Mouse (Mus musculus) limb, embryonic 15.5 days (tissue): Measurements from ENCODE around the gene Fxyd4. TPM values are rescaled to one million over a fixed set of nuclear protein-coding genes. Genes with fewer than 3 reads are reported as not detected.

Source experiments
- ATAC-seq: fragments of 200-750 bp; cut with Nextera tagmentation; 2 replicates; pipeline ENCODE4 v1.8.0; 2017; ENCODE audit warnings: low read depth, moderate TSS enrichment; ENCODE audit not compliant: insufficient number of reproducible peaks, low FRiP score, low TSS enrichment
- H3K27ac ChIP-seq: fragments of 300-500 bp; sonication (generic); 2 replicates; pipeline ENCODE4 v1.5.1; 2015; ENCODE audit warnings: moderate library complexity, mild to moderate bottlenecking, inconsistent platforms
- H3K27me3 ChIP-seq: fragments of 300-500 bp; sonication (generic); 2 replicates; pipeline ENCODE4 v1.6.1; 2015; ENCODE audit warnings: inconsistent platforms
- H3K36me3 ChIP-seq: fragments of 300-500 bp; sonication (generic); 2 replicates; pipeline ENCODE4 v1.6.1; 2015; ENCODE audit warnings: inconsistent platforms
- H3K4me1 ChIP-seq: fragments of 300-500 bp; sonication (generic); 2 replicates; pipeline ENCODE4 v1.6.1; 2015; ENCODE audit warnings: inconsistent platforms
- H3K4me2 ChIP-seq: fragments of 300-500 bp; sonication (generic); 2 replicates; pipeline ENCODE4 v1.6.1; 2015; ENCODE audit warnings: mild to moderate bottlenecking, inconsistent platforms
- H3K4me3 ChIP-seq: fragments of 300-500 bp; sonication (generic); 2 replicates; pipeline ENCODE4 v1.5.1; 2015; ENCODE audit warnings: mild to moderate bottlenecking, inconsistent platforms
- H3K9ac ChIP-seq: fragments of 300-500 bp; sonication (generic); 2 replicates; pipeline ENCODE4 v1.6.1; 2015; ENCODE audit warnings: inconsistent platforms
- H3K9me3 ChIP-seq: fragments of 300-500 bp; sonication (generic); 2 replicates; pipeline ENCODE4 v1.6.1; 2016; ENCODE audit warnings: inconsistent platforms
- WGBS: fragments of 180-500 bp; shearing (Covaris S2); methylation state at CpG from one replicate; pipeline ENCODE4 v1.1.7; 2015; 5-methylcytosine and 5-hydroxymethylcytosine counted together
- polyA plus RNA-seq: library from polyadenylated mRNA; unstranded; fragments of >200 nt; fragmentation: Nextera tagmentation; extraction: Ambion mirVana; gene quantifications from 2 replicates; pipeline ENCODE4 v1.2.1, GENCODE M21; 2015

The Fxyd4 gene
- polyA plus RNA-seq, 1 experiment from 2014 or later: 4.3 TPM

DNA sequence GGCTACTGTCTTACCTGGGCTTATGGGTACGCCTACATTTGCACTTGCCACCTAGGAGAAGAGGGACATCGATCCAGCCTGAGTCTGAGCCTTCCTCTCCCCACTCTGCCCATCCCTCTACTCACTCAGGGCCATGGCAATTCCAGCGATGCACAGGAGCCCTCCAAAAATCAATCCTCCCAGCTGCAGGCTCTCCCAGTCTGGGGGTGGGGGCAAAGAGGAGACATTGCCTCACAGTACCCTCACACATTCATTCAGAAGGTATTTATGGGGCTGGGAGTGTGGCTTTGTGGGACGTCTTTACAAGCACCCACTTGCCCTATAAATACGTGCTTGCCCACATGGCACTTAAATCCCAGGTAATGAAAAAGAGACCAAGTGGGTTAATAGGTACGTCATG, 3.2 kb downstream of the Fxyd4 start:
- ATAC-seq: no peak

DNA sequence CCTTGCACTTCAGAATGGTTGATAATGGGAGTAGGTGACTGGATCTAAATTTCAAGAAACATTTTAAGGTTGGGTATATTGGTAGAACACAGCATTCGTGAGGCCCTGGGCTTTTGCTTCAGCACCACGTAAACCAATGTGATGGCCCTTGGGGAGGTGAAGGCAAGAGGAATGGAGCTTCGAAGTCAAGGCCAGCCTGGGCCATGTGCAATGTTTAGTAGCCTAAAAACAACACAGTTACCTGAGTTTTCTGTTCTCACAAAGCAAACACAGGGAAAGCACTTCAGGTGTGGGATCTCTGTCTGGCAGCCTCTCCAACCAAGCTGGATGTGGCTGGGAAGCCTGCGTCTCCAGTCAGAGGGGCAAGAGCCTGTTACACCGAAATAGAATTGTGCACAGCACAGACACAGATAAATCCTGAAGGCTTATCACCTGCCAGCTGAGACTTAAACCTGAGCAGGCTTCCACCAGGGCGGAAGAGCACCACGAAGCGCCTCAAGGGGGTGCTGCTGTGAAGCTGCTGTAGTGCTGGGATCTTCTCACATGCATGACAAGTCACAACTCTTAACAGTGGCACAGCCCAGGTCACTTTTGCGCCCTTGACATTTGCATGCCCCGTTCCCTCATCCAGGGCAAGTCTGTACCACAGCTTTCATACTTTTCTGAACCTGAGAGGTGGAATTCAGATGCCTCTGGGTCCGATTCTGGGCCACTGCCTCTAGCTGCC, 5.0 kb downstream of the Fxyd4 start:
- H3K36me3 ChIP-seq: peaks cover 26% of the 10 kb centered on the region
- ATAC-seq: no peak
- H3K9me3 ChIP-seq: no peaks in the 10 kb centered on the region
- H3K4me2 ChIP-seq: no peak overlapping the region
- H3K4me1 ChIP-seq: peaks cover 3% of the 10 kb centered on the region; the same call in 1 of the 2 replicates
- no peak overlapping the region for H3K27ac ChIP-seq
- no peak overlapping the region for H3K9ac ChIP-seq
- no peaks in the 10 kb centered on the region for H3K27me3 ChIP-seq
- no peak overlapping the region for H3K4me3 ChIP-seq
- 57% methylated on average over 11 of the region's 11 CpGs for WGBS

More for the DNA sequence above, 3.2 kb downstream of the Fxyd4 start:
- peaks cover 3% of the 10 kb centered on the region; the same call in 1 of the 2 replicates for H3K4me1 ChIP-seq
- H3K27me3 ChIP-seq: no peaks in the 10 kb centered on the region
- no peak overlapping the region for H3K4me3 ChIP-seq
- no peaks in the 10 kb centered on the region for H3K9me3 ChIP-seq
- WGBS: 56% methylated on average over 6 of the region's 6 CpGs
- no peak overlapping the region for H3K9ac ChIP-seq
- H3K36me3 ChIP-seq: peaks cover 10% of the 10 kb centered on the region
- no peak overlapping the region for H3K4me2 ChIP-seq
- no peak overlapping the region for H3K27ac ChIP-seq

DNA sequence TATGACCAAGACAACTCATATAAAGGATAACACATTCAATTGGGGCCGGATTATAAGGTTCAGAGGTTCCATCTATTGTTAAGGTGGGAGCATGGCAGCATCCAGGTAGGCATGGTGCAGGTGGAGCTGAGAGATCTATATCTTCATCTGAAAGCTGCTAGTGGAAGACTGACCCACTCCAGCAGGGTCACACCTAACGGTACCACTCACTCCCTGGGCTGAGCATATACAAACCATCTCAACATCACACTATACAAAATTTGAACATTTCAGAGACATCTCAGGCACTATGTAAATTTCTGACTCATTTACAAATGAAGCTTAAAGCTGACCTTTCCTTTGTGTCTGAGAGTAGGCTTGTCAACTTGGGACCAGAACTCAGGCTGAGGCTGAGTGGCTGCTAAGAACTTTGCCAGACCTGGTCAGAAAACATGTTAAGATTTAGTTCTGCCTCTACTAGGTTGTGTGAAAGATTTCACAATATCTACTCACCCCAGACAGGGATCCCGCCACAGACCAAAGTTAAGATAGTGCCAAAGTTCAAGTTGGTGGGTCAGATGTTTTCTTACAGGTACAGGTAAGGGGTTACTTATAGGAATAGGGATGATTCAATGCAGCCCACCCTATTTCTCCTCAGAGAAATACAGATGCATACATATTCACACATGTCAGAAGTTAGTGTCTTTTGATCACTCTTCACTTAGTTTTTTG, 7.4 kb downstream of the Fxyd4 start:
- ATAC-seq: no peak
- Histone ChIP-seq H3K27ac (no peak overlapping the region), H3K4me3 (no peak overlapping the region), H3K27me3 (no peaks in the 10 kb centered on the region), H3K4me2 (no peak overlapping the region), H3K4me1 (peaks cover 3% of the 10 kb centered on the region; the same call in 1 of the 2 replicates), H3K9ac (no peak overlapping the region), H3K9me3 (no peaks in the 10 kb centered on the region), H3K36me3 (peaks cover 45% of the 10 kb centered on the region)
- WGBS: 92% methylated on average over 3 of the region's 3 CpGs

DNA sequence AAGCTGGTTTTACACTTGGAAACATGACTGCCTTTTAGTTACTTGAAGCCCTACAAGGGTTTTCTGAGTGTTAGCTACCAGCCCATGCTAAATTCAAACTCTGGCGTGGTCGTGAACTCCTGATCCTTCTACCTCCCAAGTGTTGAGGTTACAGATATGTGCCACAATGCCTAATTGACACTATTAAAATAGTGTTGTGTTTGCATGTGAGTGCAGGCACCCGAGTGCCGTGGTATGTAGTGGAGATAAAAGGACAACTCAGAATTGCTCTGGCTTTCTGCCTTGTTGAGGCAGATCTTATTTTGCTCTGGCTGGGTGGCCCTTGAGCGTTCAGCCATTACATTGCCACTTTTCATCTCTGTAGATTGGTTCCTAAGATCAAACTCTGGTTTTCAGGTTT, 8.7 kb downstream of the Fxyd4 start:
- no peak for ATAC-seq
- H3K4me1 ChIP-seq: no peaks in the 10 kb centered on the region
- H3K4me3 ChIP-seq: no peak overlapping the region
- no peaks in the 10 kb centered on the region for H3K27me3 ChIP-seq
- 84% methylated on average over 5 of the region's 5 CpGs for WGBS
- no peak overlapping the region for H3K9ac ChIP-seq
- H3K27ac ChIP-seq: no peak overlapping the region
- no peak overlapping the region for H3K4me2 ChIP-seq
- H3K36me3 ChIP-seq: peaks cover 45% of the 10 kb centered on the region
- no peaks in the 10 kb centered on the region for H3K9me3 ChIP-seq

DNA sequence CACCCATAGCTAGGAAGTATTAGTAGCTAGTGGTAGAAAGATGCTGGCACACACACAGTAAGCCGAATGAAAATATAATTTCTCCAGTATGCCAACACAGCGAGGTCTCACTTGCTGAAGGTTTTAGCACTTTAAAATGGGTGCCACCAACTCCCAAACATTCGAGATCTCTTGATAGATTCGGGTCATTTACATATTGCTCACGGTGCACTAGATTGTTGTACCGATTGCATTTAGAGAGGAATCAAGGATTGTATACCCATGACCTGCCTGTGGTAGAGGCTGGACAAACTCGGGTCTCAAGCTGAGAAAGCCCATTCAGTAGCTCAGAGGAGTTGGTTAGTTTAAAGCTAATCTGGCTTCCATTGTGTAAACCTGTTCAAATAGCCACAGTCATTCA, 9.5 kb downstream of the Fxyd4 start:
- no peak for ATAC-seq

DNA sequence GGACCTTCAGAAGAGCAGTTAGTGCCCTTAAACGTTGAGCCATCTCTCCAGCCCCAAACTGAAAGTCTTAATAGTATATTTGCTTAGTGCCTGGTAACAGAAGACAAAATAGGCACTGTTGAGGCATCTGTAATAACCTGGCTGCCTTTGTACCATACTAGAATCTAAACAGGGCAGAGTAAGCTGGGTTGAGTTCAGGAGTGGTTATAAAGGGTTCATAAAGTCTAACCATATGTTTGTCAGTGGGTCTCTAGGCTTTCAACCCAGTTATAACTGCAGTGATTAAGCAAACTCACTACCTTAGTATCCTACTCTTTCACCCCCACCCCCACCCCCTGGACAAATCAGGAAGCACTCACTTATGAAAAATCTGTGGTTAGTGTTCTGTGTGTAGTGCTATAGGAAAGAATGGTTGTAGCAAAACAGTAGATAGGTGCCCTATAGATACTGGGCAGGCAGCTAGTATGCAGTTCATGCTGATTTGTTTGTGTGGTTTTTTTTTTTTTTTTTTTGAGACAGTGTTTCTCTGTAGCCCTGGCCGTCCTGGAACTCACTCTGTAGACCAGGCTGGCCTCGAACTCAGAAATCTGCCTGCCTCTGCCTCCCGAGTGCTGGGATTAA, 10.5 kb downstream of the Fxyd4 start:
- WGBS: 74% methylated on average over 4 of the region's 4 CpGs
- peaks cover 45% of the 10 kb centered on the region for H3K36me3 ChIP-seq
- ATAC-seq: no peak

More for the DNA sequence above, 9.5 kb downstream of the Fxyd4 start:
- Histone ChIP-seq H3K4me1 (no peaks in the 10 kb centered on the region), H3K9me3 (no peaks in the 10 kb centered on the region), H3K36me3 (peaks cover 45% of the 10 kb centered on the region), H3K4me2 (no peak overlapping the region), H3K27me3 (no peaks in the 10 kb centered on the region), H3K27ac (no peak overlapping the region), H3K4me3 (no peak overlapping the region), H3K9ac (no peak overlapping the region)
- 87% methylated on average over 7 of the region's 7 CpGs for WGBS

DNA sequence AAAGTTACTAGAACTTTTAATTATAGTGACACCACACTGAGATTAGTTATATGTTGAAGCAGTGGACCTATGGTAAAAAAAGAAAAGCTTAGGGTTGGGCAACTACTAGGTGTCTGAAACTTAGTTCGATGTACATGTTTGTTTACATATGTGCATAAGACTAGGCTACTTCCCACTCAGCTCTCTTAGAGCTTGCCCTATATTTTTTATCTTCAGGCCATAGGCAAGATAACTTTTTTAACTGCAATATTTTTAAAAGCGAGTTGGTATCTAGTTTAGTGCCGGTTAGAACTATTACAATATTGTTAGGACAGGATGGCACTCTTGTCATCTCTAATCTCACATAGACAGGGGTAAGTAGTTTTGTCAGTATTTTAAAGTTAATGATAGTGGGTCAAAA, 15.5 kb downstream of the Fxyd4 start:
- 95% methylated on average over 3 of the region's 3 CpGs for WGBS
- ATAC-seq: no peak
- peaks cover 20% of the 10 kb centered on the region for H3K4me1 ChIP-seq

More for the DNA sequence above, 10.5 kb downstream of the Fxyd4 start:
- Histone ChIP-seq H3K4me2 (no peak overlapping the region), H3K9me3 (no peaks in the 10 kb centered on the region), H3K4me1 (no peaks in the 10 kb centered on the region), H3K4me3 (no peak overlapping the region), H3K27ac (no peak overlapping the region), H3K27me3 (no peaks in the 10 kb centered on the region), H3K9ac (no peak overlapping the region)

DNA sequence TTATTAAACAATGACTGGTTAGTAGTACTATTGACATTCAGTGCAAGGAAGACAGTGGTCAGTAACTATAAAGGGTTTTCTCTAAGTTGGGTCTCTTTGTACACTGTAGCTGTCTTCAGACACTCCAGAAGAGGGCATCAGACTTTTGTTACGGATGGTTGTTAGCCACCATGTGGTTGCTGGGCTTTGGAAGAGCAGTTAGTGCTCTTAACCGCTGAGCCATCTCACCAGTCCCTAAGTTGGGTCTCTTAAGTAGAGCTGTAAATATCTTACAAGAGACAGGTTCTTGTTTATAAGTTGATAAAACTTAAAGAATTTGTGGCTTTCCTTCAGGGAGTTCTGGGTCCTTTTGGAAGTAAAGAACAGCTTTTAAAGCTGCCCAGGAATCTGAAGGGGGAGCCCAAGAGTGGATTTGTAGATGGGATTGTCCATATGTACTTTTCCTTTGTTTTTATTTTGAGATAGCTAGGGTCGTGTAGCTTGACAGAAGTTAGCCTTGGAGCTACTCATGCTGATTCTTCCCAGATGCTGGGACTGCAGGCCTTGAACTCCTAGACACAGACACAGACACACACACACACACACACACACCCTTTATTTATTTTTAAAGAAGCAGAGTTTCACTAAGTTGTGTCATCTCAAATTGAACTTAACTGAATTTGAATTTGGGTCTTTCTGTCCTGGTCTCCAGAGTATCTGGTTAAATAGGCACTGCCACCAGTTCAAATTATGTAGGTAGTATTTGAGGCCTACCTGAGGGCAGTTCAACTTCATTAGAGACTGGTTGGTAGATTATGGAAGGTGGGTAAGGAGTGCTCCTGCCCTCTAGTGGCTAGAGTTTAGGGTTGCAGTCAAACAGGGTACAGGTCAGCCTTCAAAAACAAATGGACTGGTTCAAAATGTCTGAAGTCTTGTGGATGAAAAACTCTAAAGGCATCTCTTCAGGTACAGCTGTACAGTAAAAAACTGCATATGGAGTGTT, 16.5 kb downstream of the Fxyd4 start:
- H3K9ac ChIP-seq: no peak overlapping the region
- no peak overlapping the region for H3K4me3 ChIP-seq
- no peak for ATAC-seq
- no peak overlapping the region for H3K27ac ChIP-seq
- no peaks in the 10 kb centered on the region for H3K27me3 ChIP-seq
- H3K4me2 ChIP-seq: no peak overlapping the region
- no peaks in the 10 kb centered on the region for H3K9me3 ChIP-seq
- H3K36me3 ChIP-seq: peaks cover 9% of the 10 kb centered on the region
- peaks cover 25% of the 10 kb centered on the region for H3K4me1 ChIP-seq
- WGBS: 52% methylated on average over 3 of the region's 3 CpGs

More for the DNA sequence above, 15.5 kb downstream of the Fxyd4 start:
- H3K4me3 ChIP-seq: no peak overlapping the region
- no peaks in the 10 kb centered on the region for H3K27me3 ChIP-seq
- peaks cover 19% of the 10 kb centered on the region for H3K36me3 ChIP-seq
- no peaks in the 10 kb centered on the region for H3K9me3 ChIP-seq
- H3K27ac ChIP-seq: no peak overlapping the region
- H3K9ac ChIP-seq: no peak overlapping the region
- no peak overlapping the region for H3K4me2 ChIP-seq

DNA sequence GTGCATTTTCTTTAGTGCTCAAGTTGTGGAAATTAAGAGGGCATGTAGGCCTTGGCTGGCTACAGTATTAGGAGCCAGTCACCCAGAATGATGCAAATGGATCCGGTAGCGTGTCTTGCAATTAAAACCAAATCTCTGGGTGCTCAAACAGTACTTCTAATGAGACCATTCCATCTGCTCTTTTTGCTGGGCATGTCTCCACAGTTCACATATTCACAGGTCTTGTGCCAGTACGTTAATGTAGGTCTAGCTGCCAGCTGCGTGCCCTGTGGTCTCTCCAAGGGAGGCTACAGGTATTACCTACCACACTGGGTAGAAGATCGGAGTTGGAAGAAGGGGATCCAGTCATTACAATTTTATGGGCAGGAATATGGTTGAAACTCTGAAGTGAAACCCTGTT, 19.4 kb downstream of the Fxyd4 start:
- peak overlapping the region; percentile 97 for H3K27ac ChIP-seq
- WGBS: 12% methylated on average over 5 of the region's 5 CpGs
- peaks cover 4% of the 10 kb centered on the region; the same call in 1 of the 2 replicates for H3K36me3 ChIP-seq
- no peak for ATAC-seq
- H3K9ac ChIP-seq: peak overlapping the region; percentile 67
- peaks cover 28% of the 10 kb centered on the region for H3K4me1 ChIP-seq
- H3K27me3 ChIP-seq: no peaks in the 10 kb centered on the region
- peak overlapping the region; percentile 66 for H3K4me3 ChIP-seq
- no peaks in the 10 kb centered on the region for H3K9me3 ChIP-seq
- peak overlapping the region; percentile 67 for H3K4me2 ChIP-seq

DNA sequence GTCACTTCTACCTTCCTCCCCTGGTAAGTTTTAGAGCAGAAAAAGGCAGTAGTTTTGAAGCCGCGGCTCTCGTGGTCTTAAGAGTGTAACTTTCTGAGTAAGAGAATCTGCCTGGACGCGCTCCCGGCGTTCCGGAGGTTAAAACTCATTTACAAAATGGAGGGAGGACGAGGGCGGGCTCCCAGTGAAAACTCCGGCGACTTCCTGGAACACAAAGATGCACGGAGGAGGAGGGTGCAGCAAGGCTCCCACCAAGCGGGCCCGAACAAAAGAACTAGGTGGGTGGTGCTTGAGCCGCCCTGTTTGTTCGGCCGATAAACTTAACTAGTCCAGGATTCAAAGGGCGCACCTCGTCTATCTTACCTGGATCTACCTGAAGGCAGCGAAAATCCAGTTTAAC, 19.9 kb downstream of the Fxyd4 start:
- H3K4me3 ChIP-seq: peak overlapping the region; percentile 66
- H3K4me2 ChIP-seq: peak overlapping the region; percentile 67
- ATAC-seq: no peak
- peak overlapping the region; percentile 97 for H3K27ac ChIP-seq
- WGBS: under 1% methylated on average over 21 of the region's 21 CpGs
- peaks cover 4% of the 10 kb centered on the region; the same call in 1 of the 2 replicates for H3K36me3 ChIP-seq
- H3K4me1 ChIP-seq: peaks cover 28% of the 10 kb centered on the region
- no peaks in the 10 kb centered on the region for H3K27me3 ChIP-seq
- H3K9ac ChIP-seq: peak overlapping the region; percentile 67
- H3K9me3 ChIP-seq: no peaks in the 10 kb centered on the region

DNA sequence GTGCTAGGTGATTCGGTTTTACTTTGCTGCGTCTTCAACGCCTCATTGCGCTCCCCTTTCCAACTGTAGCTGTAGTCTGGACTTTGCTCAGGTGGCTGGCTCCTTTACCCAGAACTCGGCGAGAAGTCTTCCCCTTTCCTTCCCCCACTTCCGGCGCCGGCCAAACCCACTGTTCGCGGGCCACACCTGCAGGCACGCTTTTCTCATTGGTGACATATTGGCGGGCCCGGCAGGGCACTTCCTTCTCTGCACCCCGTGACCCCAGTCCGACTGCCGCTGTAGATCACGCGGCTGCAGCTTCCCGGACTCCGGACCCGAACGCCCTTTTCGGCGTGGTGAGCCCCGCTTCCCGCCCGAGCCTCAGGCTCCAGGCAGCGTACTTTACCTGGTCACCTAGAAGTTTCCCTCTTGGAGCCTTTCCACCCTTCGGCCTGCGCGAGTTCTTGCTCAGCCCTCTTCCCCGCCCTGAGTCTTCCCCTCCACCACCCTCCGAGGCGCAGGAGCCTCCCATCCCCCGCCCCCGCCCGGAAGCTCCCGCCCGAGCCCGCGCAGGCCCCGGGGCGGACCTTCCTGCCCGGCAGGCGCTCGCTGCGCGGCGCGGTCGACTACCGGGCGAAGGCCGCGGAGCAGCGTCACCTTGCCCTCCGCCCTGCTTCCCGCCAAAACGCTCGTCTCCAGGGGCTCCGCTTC, 20.6 kb downstream of the Fxyd4 start:
- H3K4me1 ChIP-seq: peaks cover 28% of the 10 kb centered on the region
- peak overlapping the region; percentile 66 for H3K4me3 ChIP-seq
- peaks cover 4% of the 10 kb centered on the region; the same call in 1 of the 2 replicates for H3K36me3 ChIP-seq
- ATAC-seq: peak; percentile 89
- peak overlapping the region; percentile 67 for H3K4me2 ChIP-seq
- H3K9me3 ChIP-seq: no peaks in the 10 kb centered on the region
- no peaks in the 10 kb centered on the region for H3K27me3 ChIP-seq
- peak overlapping the region; percentile 97 for H3K27ac ChIP-seq
- WGBS: 1% methylated on average over 62 of the region's 62 CpGs
- peak overlapping the region; percentile 67 for H3K9ac ChIP-seq
